Mouse (Mus musculus) layer of hippocampus, adult 2 months (tissue): ENCODE measurements around the gene Myog. TPM values are rescaled to one million over a fixed set of nuclear protein-coding genes. Genes with fewer than 3 reads are reported as not detected.
A peak's percentile ranks its signal among the peaks of the same experiment; 100 is the strongest.

Experiments
- DNase-seq, 2 experiments: peaks; one replicate each; pipeline ENCODE4 v3.0.0; 2022; ENCODE audit warnings: low spot score in 2 of 2
- H3K27ac ChIP-seq: fragments of 200-600 bp; 2 replicates; pipeline ENCODE4 v1.8.1; 2022
- H3K4me3 ChIP-seq: fragments of 200-600 bp; 2 replicates; pipeline ENCODE4 v1.8.1; 2022; ENCODE audit warnings: mild to moderate bottlenecking
- CTCF ChIP-seq: fragments of 200-600 bp; conservative IDR thresholded peaks from 2 replicates; pipeline ENCODE4 v1.8.1; 2022; ENCODE audit warnings: antibody characterized with exemption, mild to moderate bottlenecking, moderate library complexity
- total RNA-seq, 2 experiments: library from RNA; stranded (reverse); gene quantifications; 2 replicates each; pipeline ENCODE4 v1.2.3; 2021

Gene Myog
- total RNA-seq, 2 experiments from 2014 or later = not detected

DNA sequence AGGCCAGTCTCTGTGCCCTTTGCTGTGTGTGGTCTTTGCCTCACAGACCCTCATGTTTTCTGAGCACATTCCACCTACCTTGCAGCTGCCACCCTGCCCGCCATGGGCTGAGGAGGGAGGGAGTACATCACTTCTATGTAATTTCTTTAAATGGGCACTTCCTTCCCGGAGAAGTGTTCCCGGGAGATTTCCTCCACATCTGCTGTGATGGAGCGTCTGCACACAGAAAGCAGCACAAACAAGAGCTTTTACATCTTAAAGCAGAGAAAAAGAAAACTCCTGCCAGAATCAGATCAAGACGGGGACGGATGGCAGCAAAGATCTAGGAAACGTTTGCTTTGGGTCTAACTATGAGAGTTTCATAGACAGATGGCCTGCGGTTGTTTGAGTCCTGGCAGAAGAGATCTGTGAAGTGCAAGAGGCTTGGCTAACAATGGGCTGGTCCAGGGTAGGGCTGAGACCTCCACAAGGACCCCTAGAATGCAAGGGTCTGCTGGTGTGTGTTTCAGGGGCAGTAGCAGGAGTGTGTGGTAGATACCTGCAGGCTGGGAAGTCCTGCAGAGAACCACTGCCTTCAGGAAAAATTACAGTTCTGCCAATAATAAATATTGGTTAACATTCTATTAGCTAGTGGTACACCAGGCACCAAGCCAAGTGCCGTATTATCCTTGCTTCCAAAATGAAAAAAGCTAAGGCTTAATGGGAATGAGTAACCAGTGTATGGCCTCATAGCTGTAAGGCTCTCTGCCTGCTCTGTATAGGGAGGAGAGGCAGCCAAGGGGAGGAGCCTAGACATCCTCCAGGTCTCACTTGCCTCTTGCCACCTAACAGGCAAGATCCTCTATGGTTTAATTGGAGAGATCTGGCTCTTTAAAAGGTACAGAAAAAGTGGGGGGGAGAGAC, 16.0 kb upstream of the Myog start:
- no peak for TF ChIP-seq CTCF
- Histone ChIP-seq H3K27ac (peak overlapping the region; percentile 86), H3K4me3 (no peak overlapping the region)
- DNase-seq = peak in 1 of 2 experiments; percentile 65

- no peak overlapping the region for H3K4me3 ChIP-seq
- no peak for TF ChIP-seq CTCF
- H3K27ac ChIP-seq = peak overlapping the region; percentile 86
- no peak for DNase-seq
Observed at GRCm38 (mm10) chr1:134274483-134274920, 15.3 kb upstream of the Myog start.

GRCm38 (mm10) chr1:134275616-134276464, 13.9 kb upstream of the Myog start:
- Histone ChIP-seq H3K27ac (peak overlapping the region; percentile 86), H3K4me3 (no peak overlapping the region)
- no peak for TF ChIP-seq CTCF
- DNase-seq = no peak

- Histone ChIP-seq H3K27ac (peak overlapping the region; percentile 86), H3K4me3 (no peak overlapping the region)
- TF ChIP-seq CTCF = no peak
- no peak for DNase-seq
Observed at GRCm38 (mm10) chr1:134276823-134277222, 13.0 kb upstream of the Myog start.

DNA sequence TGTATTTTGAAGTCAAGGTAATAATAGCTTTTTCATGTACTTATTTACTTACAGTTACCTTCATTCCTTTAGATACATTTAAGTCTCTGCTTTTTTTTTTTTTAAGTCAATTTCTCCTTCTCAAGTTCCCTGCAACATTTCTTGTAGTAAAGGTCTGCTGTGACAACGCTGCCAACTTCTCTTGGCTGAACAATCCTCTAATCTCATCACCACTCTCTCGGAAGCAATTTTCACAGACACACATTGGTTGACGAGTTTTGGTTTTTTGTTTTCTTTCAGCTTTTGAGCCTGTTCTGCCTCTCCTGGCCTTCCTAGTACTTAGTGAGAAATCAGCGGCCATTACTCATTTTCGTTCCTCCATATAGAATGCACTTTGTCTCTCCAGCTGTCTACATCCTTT, 9.6 kb upstream of the Myog start:
- H3K27ac ChIP-seq = no peak overlapping the region
- TF ChIP-seq CTCF = no peak

DNA sequence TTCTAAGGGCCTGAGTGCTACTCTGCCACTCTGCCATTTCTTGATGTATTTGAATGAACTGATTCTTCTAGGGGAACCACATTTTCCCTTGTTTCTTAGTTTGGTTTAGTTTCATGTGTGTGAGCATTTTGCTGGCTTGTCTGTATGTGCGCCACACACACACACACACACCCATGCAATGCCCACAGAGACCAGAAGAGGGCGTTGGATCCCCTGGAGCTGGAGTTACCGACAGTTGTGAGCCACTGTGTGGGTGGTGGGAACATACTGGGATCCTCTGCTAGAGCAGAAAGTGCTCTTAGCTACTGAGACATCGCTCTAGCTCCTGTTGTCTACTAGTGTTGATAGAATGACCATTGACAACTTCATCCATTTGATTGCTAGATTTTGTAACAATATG, 8.2 kb upstream of the Myog start:
- no peak for DNase-seq
- TF ChIP-seq CTCF = peak; percentile 51
- H3K4me3 ChIP-seq = no peak overlapping the region
- no peak overlapping the region for H3K27ac ChIP-seq

More for the DNA sequence above, 9.6 kb upstream of the Myog start:
- DNase-seq = no peak
- H3K4me3 ChIP-seq = no peak overlapping the region

- H3K4me3 ChIP-seq = no peak overlapping the region
- no peak for DNase-seq
- H3K27ac ChIP-seq = peak overlapping the region; percentile 36
- no peak for TF ChIP-seq CTCF
Observed at GRCm38 (mm10) chr1:134282342-134282741, 7.4 kb upstream of the Myog start.

GRCm38 (mm10) chr1:134283108-134283507, 6.7 kb upstream of the Myog start:
- no peak for DNase-seq
- Histone ChIP-seq H3K4me3 (no peak overlapping the region), H3K27ac (peak overlapping the region; percentile 36; the same call in 1 of the 2 replicates)
- TF ChIP-seq CTCF = no peak

GRCm38 (mm10) chr1:134285458-134286120, 4.2 kb upstream of the Myog start:
- DNase-seq = no peak
- no peak for TF ChIP-seq CTCF
- Histone ChIP-seq H3K27ac (no peak overlapping the region), H3K4me3 (no peak overlapping the region)

GRCm38 (mm10) chr1:134288239-134288638, 1.6 kb upstream of the Myog start:
- TF ChIP-seq CTCF = no peak
- H3K4me3 ChIP-seq = no peak overlapping the region
- no peak overlapping the region for H3K27ac ChIP-seq
- DNase-seq = no peak

DNA sequence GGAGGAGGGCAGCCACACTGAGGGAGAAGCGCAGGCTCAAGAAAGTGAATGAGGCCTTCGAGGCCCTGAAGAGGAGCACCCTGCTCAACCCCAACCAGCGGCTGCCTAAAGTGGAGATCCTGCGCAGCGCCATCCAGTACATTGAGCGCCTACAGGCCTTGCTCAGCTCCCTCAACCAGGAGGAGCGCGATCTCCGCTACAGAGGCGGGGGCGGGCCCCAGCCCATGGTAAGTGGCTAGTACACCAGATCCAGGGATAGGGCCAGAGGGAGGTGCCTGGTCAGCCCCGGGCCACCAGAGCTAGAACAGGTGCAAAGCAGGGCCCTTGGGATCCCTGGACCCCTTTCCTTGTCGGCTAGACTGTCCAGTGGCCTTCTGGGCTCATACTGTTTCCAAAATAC, 511 bp downstream of the Myog start:
- no peak for TF ChIP-seq CTCF

GRCm38 (mm10) chr1:134290909-134291308, 1.1 kb downstream of the Myog start:
- peak; percentile 68 for TF ChIP-seq CTCF
- no peak overlapping the region for H3K27ac ChIP-seq
- H3K4me3 ChIP-seq = no peak overlapping the region
- no peak for DNase-seq

More for the DNA sequence above, 511 bp downstream of the Myog start:
- Histone ChIP-seq H3K27ac (no peak overlapping the region), H3K4me3 (no peak overlapping the region)
- no peak for DNase-seq

- Histone ChIP-seq H3K4me3 (no peak overlapping the region), H3K27ac (peak overlapping the region; percentile 48; the same call in 1 of the 2 replicates)
- DNase-seq = no peak
- no peak for TF ChIP-seq CTCF
Observed at GRCm38 (mm10) chr1:134291555-134291954, 1.8 kb downstream of the Myog start.
